Mouse (Mus musculus): Measurements from ENCODE around the gene Cpa1. TPM values are rescaled to one million over a fixed set of nuclear protein-coding genes. Genes with fewer than 3 reads are reported as not detected.

Cpa1 gene
- not detected in 2 replicates for total RNA-seq (2015; ENCODE audit: low replicate concordance)
- total RNA-seq (2017; ENCODE audit: low replicate concordance), result not detected in 2 replicates

DNA sequence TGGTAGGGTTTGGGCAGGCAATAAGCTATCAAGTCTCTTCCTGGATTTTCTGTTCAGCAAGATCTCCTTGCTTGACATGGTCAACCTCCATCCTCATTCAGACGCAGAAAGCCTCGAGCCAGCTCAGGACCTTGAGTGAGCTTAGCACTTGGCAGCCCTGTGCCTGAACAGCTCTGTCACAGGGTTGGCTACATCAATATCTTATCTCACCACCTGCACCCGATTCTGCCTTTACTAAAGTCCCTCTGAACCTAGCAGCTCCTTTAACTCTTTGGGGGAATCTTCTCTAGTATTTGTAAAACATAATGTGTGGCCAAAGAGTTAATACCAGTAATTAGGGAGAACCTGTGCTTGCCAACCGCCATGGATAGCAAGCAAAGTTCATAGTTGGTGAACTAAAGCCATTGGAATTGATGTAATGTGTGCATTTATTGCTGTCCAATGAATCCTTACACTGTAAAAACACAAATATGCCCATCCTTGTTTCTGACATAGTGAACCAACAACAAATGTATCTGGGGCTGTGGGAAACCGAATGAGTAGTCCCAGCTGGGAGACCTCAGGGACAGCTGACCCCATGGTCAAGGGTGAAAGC lies at the start of gene Cpa1:
Cpa1 (plus strand) TSS at position 545 of the 595 bp plus-strand sequence.
- ATAC-seq (replicated peaks; ENCODE audit: low FRiP score, poor library complexity, severe bottlenecking), result peak; percentile 90

DNA sequence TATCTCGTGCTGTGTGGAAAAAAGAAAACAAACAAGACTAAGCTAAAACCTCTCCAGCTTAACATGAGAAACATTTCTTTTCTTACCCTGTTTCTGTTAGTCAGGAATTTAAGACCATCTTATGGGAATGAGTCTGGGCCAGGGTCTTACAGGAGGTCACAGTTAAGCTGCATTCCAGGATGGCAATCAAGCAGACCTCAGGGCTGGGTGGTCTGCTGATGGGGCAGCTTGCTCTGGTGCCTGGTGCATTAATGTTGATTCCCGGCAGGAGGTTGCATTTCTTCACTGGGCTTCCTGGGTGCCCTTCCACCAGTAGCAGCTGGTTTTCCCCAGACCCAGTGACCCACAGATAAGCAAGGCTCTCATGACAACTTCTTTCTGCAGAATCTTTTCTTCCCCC lies 49.2 kb upstream of the Cpa1 start:
- no peak for ATAC-seq (replicated peaks; ENCODE audit: low FRiP score, poor library complexity, severe bottlenecking)

DNA sequence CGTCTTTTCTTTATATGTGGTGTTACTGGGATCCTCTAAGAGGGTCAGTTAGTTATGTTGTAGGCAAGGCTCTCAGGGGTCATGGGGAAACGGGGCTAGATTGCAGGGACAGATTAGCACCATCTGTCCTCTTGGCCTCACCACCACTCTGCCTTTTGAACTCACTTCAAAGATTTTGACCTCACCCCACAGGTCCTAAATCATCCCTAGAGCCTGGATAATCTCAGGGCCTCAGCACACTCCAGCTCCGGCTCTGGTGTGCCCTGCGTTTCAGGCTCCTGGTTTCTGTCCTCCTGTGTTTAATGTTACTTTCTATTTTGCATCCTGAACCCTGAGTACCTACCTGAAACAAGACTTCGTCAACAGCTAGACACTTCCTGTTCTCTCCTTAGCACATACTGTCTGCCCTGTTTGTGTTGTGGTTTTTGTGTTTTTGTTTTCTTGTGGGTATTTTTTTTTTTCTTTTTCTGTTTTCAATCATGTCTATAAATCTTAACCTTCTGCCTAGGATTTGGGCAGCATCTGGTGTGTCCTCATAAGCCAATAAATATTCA lies 47.1 kb upstream of the Cpa1 start:
- no peak for ATAC-seq (replicated peaks; ENCODE audit: low FRiP score, poor library complexity, severe bottlenecking)

DNA sequence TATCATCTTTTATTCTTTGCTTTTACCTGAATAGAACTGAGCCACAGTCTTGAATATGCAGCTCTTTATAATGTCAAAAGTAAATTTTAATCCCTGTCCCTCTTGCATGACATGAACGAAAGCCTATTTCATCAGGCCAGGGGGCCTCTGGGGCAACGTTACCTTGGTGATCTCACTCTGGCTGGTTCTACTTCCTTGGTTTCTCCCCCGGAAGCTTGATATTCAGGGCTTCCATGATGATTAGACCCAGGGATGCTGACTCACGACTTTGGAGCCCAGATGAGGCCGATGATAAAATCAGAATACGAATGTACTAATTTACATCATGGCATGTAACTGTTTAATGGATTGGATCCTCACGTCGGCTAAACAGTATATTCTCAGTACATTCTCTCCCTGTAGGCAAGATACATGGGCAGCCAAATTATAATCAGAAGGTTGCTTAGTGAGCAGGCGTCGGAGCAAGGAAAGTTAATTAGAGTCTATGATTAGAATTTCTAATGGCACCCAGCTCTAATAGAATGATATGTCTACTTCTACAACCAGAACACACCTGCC lies 46.5 kb upstream of the Cpa1 start:
- ATAC-seq (replicated peaks; ENCODE audit: low FRiP score, poor library complexity, severe bottlenecking), result no peak

DNA sequence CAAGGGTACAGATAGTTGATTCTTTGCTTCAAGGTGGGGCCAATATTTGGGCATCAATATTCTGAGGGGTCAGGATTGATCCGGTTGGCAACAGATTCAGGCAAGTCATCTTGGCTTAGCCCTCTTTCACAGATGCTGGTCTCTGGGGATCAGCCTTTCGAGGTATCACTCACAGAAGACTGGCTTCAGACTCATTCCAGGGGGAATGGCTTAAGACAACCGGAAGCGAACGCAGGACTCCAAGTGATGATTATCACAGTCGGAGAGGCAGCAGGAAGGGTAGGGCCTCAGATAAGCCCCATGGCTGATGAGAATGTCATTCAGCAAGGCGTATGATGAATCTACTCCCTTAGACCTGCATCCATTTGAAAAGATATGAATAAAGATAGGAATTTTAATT lies 44.7 kb upstream of the Cpa1 start:
- no peak for ATAC-seq (replicated peaks; ENCODE audit: low FRiP score, poor library complexity, severe bottlenecking)

DNA sequence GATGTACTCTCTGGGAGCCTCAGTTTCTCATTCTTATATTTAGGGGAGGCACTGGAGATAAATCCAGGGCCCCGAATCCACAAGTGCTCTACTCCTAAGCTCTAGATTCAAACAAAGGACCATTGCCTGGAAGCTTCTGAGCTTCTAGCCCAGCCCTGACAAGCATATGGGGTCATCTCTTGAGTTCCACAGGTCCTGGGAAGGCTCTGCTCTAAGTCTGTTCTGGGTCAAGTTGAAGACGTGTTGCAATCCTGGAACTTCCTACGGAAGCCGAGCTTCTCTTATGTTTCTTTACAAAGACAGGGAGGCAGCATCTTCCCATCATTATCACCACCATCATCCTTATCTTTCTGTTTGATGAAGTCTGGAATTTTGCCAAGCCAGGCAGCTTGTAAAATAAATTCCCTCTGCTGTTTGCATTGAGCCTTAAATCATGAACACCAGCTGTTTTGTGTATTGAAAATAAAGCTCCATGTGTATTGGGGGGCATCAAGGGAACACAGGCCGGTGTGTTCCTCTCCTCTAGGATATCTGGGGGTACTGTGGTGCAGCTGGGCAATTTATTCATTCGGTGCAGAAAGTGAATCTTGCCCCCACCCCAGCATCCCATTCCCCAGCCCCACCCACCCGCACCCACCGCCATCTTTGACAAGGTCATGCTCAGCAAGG lies 42.7 kb upstream of the Cpa1 start:
- ATAC-seq (replicated peaks; ENCODE audit: low FRiP score, poor library complexity, severe bottlenecking), result no peak

DNA sequence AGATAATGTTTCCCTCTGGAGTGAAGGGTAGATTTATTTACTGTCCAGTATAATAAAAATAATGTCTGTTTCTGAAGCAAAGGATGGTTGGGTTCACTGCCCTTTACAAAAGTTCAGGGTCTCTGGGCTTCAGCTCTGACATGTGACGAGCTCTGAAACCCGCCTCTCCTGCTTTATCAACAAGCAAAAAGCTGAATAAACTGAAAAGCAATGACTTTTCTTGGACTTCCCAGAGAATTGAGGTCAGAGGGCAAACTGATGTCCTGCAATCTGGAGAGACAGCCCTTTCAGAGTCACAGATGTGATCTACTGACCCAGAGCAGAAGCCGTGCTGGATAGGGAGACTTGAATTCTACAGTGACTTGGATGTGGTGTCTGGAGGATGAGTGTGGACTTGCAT lies 39.0 kb upstream of the Cpa1 start:
- ATAC-seq (replicated peaks; ENCODE audit: low FRiP score, poor library complexity, severe bottlenecking), result no peak

DNA sequence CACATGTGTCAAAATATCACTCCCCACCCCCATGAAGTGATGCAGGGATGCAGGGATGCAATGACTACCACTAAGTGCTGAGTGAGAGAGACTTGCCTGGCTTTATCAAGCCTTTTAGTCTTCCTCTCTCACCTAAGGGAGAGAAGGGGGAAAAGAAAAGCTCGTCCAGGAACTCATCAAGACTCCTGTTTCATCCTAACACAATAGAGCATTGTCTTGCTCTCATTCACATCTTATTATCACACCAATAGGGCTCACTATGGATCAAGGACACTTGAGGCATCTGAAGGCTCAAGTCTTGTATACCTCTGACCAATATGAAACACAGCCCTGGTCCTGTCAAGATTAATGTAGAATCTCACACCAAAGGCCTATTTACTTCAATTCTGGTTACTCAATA lies 38.0 kb upstream of the Cpa1 start:
- ATAC-seq (replicated peaks; ENCODE audit: low FRiP score, poor library complexity, severe bottlenecking), result no peak

DNA sequence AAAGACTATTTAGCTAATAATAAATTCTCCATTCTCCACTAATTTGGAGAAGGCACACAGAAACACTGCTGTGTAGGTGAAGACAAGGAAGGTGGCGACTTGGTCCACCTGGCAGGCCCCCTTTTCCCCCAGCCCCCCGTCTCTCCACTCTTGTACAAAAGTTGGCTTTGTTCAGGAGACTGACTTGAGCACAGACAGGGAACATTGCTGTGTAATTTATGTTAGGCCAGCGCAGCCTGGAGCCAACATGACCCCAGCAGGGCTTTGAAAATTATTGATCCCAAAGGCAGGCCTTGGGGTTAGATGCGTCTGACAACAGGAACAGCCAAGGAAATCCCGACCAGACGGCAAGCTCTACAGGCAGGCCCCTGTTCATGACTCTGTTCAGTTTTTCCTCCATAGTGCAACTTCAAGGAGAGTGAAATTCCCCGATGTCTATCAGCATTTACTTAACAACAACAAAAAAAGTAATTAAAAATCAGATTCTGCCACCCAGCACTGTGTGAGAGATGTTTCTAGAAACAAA lies 34.6 kb upstream of the Cpa1 start:
- ATAC-seq (replicated peaks; ENCODE audit: low FRiP score, poor library complexity, severe bottlenecking), result no peak

DNA sequence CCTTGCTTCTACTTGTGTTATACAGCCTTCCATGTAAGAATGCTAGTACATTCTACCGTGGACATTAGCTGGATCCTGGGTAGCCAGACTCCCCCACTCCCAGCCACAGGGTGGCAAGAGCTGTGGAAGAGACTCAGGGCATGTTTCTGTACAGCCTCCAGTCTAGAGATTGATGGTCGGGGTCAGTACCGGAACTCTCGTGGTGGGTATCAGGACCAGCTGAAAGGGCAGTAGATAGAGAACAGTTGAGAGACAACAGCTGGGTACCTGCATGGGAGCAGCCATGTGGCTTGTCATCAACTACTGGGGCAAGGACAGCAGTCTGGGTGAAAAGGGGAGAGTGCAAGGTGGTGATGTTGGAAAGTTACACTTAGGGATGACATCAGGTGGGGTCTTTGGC lies 33.9 kb upstream of the Cpa1 start:
- no peak for ATAC-seq (replicated peaks; ENCODE audit: low FRiP score, poor library complexity, severe bottlenecking)

DNA sequence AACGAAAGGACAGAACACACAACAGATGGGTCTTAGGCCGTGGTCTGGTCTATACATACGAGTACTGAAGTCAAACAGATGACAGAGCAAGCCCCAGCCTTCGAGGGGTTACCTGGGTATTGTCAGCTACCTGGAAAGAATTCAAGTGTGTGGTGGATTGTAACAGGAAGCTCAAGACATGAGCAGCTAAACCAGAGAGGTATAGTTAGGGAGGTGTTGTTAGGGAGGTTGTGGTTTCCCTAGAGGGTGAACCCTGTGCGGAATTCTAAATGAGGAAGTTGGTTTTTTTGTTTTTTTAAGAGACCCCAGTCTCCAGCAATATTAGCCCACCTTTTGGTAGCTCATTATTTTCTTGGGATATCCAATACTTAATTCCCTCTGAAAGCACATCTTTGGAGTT lies 33.3 kb upstream of the Cpa1 start:
- ATAC-seq (replicated peaks; ENCODE audit: low FRiP score, poor library complexity, severe bottlenecking), result no peak

DNA sequence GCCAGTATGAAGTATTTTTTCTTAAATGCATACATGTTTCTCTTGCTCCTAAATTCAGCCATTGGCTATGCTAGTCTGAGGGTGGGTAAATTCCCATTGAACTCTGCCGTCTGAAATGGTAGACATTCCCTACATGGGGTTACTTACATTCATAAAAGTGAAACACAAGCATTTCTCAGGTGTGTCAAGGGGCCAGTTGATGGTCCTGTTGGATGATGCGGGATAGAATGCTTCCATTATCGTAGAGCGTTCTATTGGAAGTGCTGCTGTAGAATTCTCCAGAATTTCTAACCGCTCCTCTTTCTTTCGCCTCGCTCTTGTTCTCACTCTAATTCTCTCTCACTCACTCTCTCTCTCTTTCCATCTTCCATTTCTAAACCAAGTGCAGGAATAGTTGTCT lies 28.3 kb upstream of the Cpa1 start, which contains the start of gene Cpa5:
Cpa5 (plus strand) TSS at position 301 of the 400 bp plus-strand sequence.
- no peak for ATAC-seq (replicated peaks; ENCODE audit: low FRiP score, poor library complexity, severe bottlenecking)

DNA sequence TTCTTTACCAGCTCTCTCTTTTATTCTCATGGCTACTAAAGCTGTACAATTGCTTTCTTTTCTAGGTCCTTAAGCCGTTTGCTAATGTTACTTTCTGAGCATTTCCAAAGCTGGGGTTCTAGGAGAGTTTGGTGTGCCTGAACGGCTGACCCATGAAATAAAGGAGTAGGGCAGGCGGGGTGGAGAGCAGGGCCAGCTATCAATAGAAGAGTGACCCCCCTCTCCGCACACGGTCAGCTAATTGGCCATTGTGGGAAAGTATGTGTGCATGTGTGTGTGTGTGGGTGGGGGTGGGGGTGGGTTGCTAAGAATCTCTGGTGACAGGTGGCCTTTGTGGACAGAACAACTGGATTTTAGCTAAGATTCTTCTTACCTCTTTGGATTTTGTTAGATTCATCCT lies 27.8 kb upstream of the Cpa1 start:
- ATAC-seq (replicated peaks; ENCODE audit: low FRiP score, poor library complexity, severe bottlenecking), result no peak

DNA sequence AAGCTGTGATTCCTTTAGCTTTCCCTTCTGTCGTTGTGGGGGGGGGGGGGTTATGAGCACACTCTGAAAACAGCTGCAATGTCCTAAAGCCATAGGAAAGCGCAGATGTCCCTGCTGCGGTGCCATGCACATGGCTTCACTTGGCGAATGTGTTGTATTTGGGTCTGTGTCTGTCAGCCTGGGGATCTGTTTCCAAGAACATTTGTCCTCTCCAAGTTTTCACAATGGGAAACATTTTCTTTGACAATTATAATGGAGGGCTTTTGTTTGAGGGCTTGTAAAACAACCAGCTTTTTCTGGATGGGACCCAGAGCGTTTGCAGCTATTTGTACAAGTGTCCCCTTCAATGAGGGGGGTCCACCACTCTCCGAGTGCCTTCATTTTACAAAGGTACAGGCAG lies 24.8 kb upstream of the Cpa1 start:
- no peak for ATAC-seq (replicated peaks; ENCODE audit: low FRiP score, poor library complexity, severe bottlenecking)

DNA sequence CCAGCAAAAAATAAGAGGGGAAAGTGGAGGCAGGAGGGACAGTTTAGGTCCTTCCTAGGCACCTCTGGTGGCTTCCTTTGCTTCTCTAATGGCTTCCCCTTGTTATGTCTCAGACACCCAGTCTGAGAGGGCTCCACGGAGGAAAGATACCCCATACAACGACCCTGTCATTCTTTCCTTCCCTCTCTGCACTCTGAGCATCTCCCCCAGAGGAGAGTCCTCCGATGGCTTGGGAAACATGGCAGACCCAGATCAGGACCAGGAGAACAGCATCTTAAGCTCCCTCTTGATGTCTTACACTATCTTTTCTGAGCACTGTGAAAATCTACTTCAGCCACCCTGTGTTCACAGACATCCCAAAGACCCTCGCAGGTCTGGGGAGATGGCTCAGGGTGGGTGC lies 23.3 kb upstream of the Cpa1 start:
- no peak for ATAC-seq (replicated peaks; ENCODE audit: low FRiP score, poor library complexity, severe bottlenecking)

DNA sequence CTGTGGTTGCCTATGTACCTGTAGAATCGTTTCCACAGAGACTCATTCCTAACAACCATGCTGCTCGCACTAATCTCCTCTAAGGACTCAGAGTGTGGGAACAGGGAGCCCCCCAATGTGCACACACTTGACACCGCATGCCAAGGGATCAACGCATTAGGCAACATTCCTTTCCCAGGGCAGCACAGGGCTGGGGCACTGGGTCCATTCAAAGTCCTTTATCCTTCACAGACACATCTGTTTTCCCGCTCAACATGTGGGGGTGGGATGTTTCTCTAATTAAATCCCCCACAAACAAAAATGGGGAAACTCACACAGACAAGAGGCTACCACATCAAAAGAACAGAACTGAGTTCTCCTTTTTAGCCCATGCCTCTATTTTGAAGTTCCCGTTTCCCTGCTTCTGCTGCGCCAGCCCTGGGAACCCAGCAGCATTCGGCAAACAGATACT lies 22.5 kb upstream of the Cpa1 start:
- ATAC-seq (replicated peaks; ENCODE audit: low FRiP score, poor library complexity, severe bottlenecking), result no peak

DNA sequence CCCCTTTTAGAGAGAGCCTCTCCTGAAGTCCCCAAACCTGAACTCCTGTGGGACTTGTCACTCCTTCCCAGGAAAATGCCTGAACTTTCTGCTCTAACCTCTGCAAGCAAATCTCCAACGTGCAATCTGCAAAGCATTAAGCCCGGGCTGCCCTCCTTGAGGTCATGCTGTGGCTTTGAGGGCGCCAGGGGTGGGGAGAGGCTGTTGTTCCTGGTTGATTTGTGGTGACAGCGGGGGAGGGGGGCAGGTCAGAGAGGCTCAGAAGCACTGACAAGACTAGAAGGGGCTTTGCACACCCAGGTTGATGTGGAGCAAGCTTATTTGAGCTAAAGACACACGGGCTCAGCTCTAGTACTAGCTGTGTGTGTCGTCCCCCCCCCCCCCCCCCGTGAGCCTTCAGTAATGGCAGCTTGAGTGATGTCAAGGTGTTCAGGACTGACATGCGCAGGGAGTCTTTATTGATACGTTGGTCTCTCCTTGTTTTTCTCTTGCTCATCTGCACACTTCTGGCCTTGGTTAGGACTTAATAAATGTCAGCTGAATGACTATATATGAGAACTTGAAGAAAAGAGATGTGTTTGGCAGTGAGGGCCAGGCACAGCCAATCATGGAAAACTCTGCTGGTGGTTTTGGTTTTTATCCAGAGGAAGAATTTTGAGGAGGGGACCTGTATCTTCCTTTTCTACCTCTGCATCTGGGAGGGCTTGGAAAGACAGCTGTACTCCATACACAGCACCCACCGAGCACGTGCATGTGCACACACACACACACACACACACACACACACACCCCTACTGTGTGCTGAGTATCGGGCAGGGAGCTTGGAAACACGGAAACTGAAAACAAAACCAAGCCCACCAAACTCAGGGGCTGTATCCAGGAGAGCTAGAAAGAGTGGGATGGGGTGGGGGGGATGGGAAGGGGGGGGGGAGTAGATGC lies 21.7 kb upstream of the Cpa1 start:
- no peak for ATAC-seq (replicated peaks; ENCODE audit: low FRiP score, poor library complexity, severe bottlenecking)

DNA sequence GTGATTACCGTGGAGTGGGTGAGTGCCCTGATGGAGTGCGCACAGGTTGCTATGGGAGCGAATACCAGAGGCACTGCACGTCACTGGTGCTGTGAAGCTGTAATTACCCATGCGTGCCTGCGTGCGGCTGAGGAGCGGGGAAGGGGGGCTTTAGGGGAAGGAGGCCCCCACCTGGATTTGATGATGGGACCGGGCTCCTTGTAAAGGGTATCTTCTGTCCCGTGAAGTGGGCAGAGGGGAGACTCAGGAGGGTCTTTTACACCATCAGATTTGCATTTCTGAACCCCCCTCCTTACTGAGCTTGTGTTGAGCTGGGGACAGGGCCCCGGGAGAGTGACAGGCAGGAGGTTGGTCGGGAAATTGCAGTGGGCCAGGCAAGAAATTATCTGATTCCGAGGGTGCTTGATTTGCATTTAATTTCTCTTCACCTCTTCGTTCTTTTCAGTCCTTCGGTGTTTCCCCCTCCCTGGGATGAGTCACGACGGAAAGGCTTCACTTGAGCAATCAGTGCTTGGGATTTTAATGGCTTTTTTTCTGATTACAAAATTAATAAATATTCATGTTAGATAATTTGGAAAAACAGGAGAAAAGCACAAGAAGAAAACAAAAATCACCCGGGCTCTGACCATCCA lies 20.9 kb upstream of the Cpa1 start:
- ATAC-seq (replicated peaks; ENCODE audit: low FRiP score, poor library complexity, severe bottlenecking), result no peak

DNA sequence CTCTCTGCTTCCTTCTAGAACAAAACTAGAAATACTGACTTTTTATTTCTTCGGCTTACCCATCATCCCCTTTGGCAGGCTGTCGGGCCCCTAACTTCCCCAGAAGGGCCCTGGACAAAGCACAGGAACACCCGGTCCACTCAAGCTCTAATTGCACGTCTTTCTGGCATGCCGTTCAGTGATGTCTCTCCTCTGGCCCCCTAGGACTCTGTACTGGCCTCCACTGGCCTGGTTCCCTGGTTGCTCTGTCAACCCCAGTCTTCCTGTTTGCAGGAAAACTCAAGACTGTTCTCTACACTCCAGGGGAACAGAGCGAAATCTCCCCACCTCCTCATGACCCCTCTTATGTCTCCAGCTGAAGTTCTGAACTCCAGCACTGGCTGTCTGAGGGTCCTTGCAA lies 20.3 kb upstream of the Cpa1 start:
- no peak for ATAC-seq (replicated peaks; ENCODE audit: low FRiP score, poor library complexity, severe bottlenecking)

All from erythroblast, adult 5-6 weeks (primary cell).